Mouse (Mus musculus) liver, embryonic 14.5 days (tissue): ENCODE measurements at regions not wholly inside any gene's neighbourhood (a gene's known extent, or its start where the extent isn't known, plus 50 kb on each side); places are given as distances from the start of the nearest gene placed in this dataset.

ENCODE experiments used
- ATAC-seq: fragments of 200-750 bp; cut with Nextera tagmentation; 2 replicates; pipeline ENCODE4 v1.8.0; 2017; ENCODE audit warnings: moderate number of reproducible peaks, mild to moderate bottlenecking, moderate library complexity; ENCODE audit not compliant: insufficient read depth
- DNase-seq, 3 experiments: peaks; one replicate each; pipeline ENCODE4 v3.0.0-alpha.2; 2012 to 2013; ENCODE audit warnings: low read depth in 3 of 3, low spot score in 3 of 3
- H3K27ac ChIP-seq: fragments of 300-500 bp; sonication (generic); 2 replicates; pipeline ENCODE4 v1.5.1; 2014; ENCODE audit warnings: moderate library complexity, mild to moderate bottlenecking, control low read depth, inconsistent platforms
- H3K27me3 ChIP-seq: fragments of 300-500 bp; sonication (generic); 2 replicates; pipeline ENCODE4 v1.6.1; 2014; ENCODE audit warnings: mild to moderate bottlenecking, low read length, moderate library complexity; ENCODE audit not compliant: control insufficient read depth, insufficient read depth
- H3K36me3 ChIP-seq: fragments of 300-500 bp; sonication (generic); replicated peaks from 2 replicates; pipeline ENCODE4 v1.6.1; 2014; ENCODE audit warnings: low read depth; ENCODE audit not compliant: control insufficient read depth, insufficient read depth
- H3K4me1 ChIP-seq, 2 experiments: fragments of 200-500 bp in 1 of 2; fragments of 300-500 bp in 1 of 2; sonication (generic) in 1 of 2; replicated peaks; 2 replicates each; pipeline ENCODE4 v1.6.1; 2012 to 2014; ENCODE audit warnings: antibody characterized with exemption in 1 of 2, inconsistent platforms in 1 of 2, low read length in 1 of 2; ENCODE audit not compliant: control insufficient read depth in 2 of 2, insufficient read depth in 2 of 2
- H3K4me2 ChIP-seq: fragments of 300-500 bp; sonication (generic); 2 replicates; pipeline ENCODE4 v1.6.1; 2014; ENCODE audit warnings: low read depth, mild to moderate bottlenecking, control low read depth, moderate library complexity
- H3K4me3 ChIP-seq, 2 experiments: fragments of 200-500 bp in 1 of 2; fragments of 300-500 bp in 1 of 2; sonication (generic) in 1 of 2; 2 replicates each; pipeline ENCODE4 v1.5.1; 2012 to 2014; ENCODE audit warnings: low read depth in 2 of 2, low read length in 2 of 2, mild to moderate bottlenecking in 2 of 2, control low read depth in 1 of 2, inconsistent platforms in 1 of 2, moderate library complexity in 1 of 2; ENCODE audit not compliant: insufficient read depth in 1 of 2
- H3K9ac ChIP-seq: fragments of 300-500 bp; sonication (generic); replicated peaks from 2 replicates; pipeline ENCODE4 v1.6.1; 2014; ENCODE audit warnings: mild to moderate bottlenecking, control low read depth, moderate library complexity
- H3K9me3 ChIP-seq: fragments of 300-500 bp; sonication (generic); 2 replicates; pipeline ENCODE4 v1.6.1; 2016; ENCODE audit warnings: low read length, mixed read lengths; ENCODE audit not compliant: control insufficient read depth
- CTCF ChIP-seq: IDR thresholded peaks from 2 replicates; pipeline ENCODE4 v1.5.1; 2016; ENCODE audit warnings: antibody characterized with exemption, low read depth, control low read depth
- EP300 ChIP-seq: IDR thresholded peaks from 2 replicates; pipeline ENCODE4 v1.6.1; 2016; ENCODE audit warnings: antibody characterized with exemption, low read depth
- WGBS: fragments of 180-500 bp; shearing (Covaris S2); extraction: QIAGEN DNeasy Blood & Tissue Kit; methylation state at CpG from one replicate; pipeline ENCODE4 v1.1.7; 2014; ENCODE audit not compliant: insufficient replicate concordance; 5-methylcytosine and 5-hydroxymethylcytosine counted together

DNA sequence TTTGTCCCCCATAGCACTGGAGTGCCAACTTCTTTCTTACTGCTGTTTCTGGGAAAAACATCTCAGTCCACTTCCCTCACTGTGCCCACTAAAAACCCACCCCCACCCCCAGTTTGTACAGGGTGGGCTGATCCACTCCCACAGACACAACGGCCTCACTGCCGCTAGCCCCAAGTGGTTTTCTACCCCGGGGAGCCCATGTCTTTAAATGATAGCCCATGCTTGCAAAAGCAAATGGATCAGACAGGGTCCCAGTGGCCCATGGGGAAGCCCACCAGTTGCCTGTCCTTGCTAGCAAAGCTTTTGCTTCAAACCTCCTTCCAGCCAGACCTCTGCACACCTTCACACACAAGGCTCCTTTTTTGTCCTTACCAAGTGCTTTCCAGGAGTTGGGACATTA is 257.0 kb upstream of the Rnaseh2b start:
- Histone ChIP-seq H3K27me3 (no peaks in the 10 kb centered on the region), H3K27ac (no peak overlapping the region), H3K4me3 (no peak overlapping the region), H3K4me2 (no peak overlapping the region), H3K36me3 (no peaks in the 10 kb centered on the region), H3K9me3 (no peaks in the 10 kb centered on the region), H3K4me1 (no peaks in the 10 kb centered on the region), H3K9ac (no peak overlapping the region)
- no peak for ATAC-seq
- no peak for TF ChIP-seq EP300
- DNase-seq, result no peak
- WGBS, result 75% methylated on average over 3 of the region's 3 CpGs

GRCm38 (mm10) chr14:62037514-62037913 is 254.9 kb upstream of the Rnaseh2b start:
- Histone ChIP-seq H3K4me1 (no peaks in the 10 kb centered on the region), H3K4me2 (no peak overlapping the region), H3K9ac (no peak overlapping the region), H3K27me3 (no peaks in the 10 kb centered on the region), H3K36me3 (no peaks in the 10 kb centered on the region), H3K9me3 (no peaks in the 10 kb centered on the region), H3K27ac (no peak overlapping the region), H3K4me3 (no peak overlapping the region)
- ATAC-seq, result no peak
- 44% methylated on average over 1 of the region's 1 CpGs for WGBS
- DNase-seq, result no peak
- TF ChIP-seq CTCF (no peak), EP300 (no peak)

GRCm38 (mm10) chr14:62037917-62038316 is 254.5 kb upstream of the Rnaseh2b start:
- H3K27ac ChIP-seq, result no peak overlapping the region
- no peak overlapping the region for H3K9ac ChIP-seq
- WGBS, result 79% methylated on average over 5 of the region's 5 CpGs
- no peak overlapping the region for H3K4me3 ChIP-seq
- H3K36me3 ChIP-seq, result no peaks in the 10 kb centered on the region
- no peaks in the 10 kb centered on the region for H3K4me1 ChIP-seq
- no peak for DNase-seq
- ATAC-seq, result no peak
- H3K9me3 ChIP-seq, result no peaks in the 10 kb centered on the region
- TF ChIP-seq EP300 (no peak), CTCF (no peak)
- no peak overlapping the region for H3K4me2 ChIP-seq
- H3K27me3 ChIP-seq, result no peaks in the 10 kb centered on the region

GRCm38 (mm10) chr14:62042305-62043116 is 249.9 kb upstream of the Rnaseh2b start:
- Histone ChIP-seq H3K27me3 (no peaks in the 10 kb centered on the region), H3K4me3 (no peak overlapping the region), H3K36me3 (no peaks in the 10 kb centered on the region), H3K27ac (no peak overlapping the region), H3K4me2 (no peak overlapping the region), H3K4me1 (no peaks in the 10 kb centered on the region), H3K9me3 (no peaks in the 10 kb centered on the region), H3K9ac (no peak overlapping the region)
- WGBS, result 52% methylated on average over 11 of the region's 11 CpGs
- DNase-seq, result peak in 1 of 3 experiments; percentile 2
- ATAC-seq, result no peak
- no peak for TF ChIP-seq EP300
- TF ChIP-seq CTCF, result peak; percentile 45

GRCm38 (mm10) chr14:62043117-62043422 is 249.3 kb upstream of the Rnaseh2b start:
- no peaks in the 10 kb centered on the region for H3K9me3 ChIP-seq
- TF ChIP-seq EP300 (no peak), CTCF (no peak)
- H3K4me3 ChIP-seq, result no peak overlapping the region
- H3K4me2 ChIP-seq, result no peak overlapping the region
- H3K9ac ChIP-seq, result no peak overlapping the region
- 85% methylated on average over 4 of the region's 4 CpGs for WGBS
- H3K27ac ChIP-seq, result no peak overlapping the region
- H3K4me1 ChIP-seq, result no peaks in the 10 kb centered on the region
- DNase-seq (no peak), ATAC-seq (no peak)
- no peaks in the 10 kb centered on the region for H3K27me3 ChIP-seq
- H3K36me3 ChIP-seq, result no peaks in the 10 kb centered on the region
